Mouse (Mus musculus) liver, embryonic 16.5 days (tissue): ENCODE measurements around the gene 2200002J24Rik. TPM values are rescaled to one million over a fixed set of nuclear protein-coding genes. Genes with fewer than 3 reads are reported as not detected.

Experiments
- ATAC-seq: fragments of 200-750 bp; cut with Nextera tagmentation; 2 replicates; pipeline ENCODE4 v1.8.0; 2017; ENCODE audit warnings: low read depth, mild to moderate bottlenecking, moderate number of reproducible peaks, moderate library complexity
- H3K27ac ChIP-seq: fragments of 300-500 bp; sonication (generic); 2 replicates; pipeline ENCODE4 v1.5.1; 2014; ENCODE audit warnings: mild to moderate bottlenecking, low read length
- H3K27me3 ChIP-seq: fragments of 300-500 bp; sonication (generic); 2 replicates; pipeline ENCODE4 v1.6.1; 2014; ENCODE audit warnings: low read depth, low read length, mixed read lengths; ENCODE audit not compliant: control insufficient read depth, insufficient read depth
- H3K36me3 ChIP-seq: fragments of 300-500 bp; sonication (generic); 2 replicates; pipeline ENCODE4 v1.6.1; 2014; ENCODE audit warnings: mild to moderate bottlenecking; ENCODE audit not compliant: control insufficient read depth, insufficient read depth
- H3K4me1 ChIP-seq: fragments of 300-500 bp; sonication (generic); 2 replicates; pipeline ENCODE4 v1.6.1; 2014; ENCODE audit warnings: low read depth, low read length, mixed read lengths; ENCODE audit not compliant: control insufficient read depth
- H3K4me2 ChIP-seq: fragments of 300-500 bp; sonication (generic); 2 replicates; pipeline ENCODE4 v1.6.1; 2014; ENCODE audit warnings: low read depth, low read length, mixed read lengths
- H3K4me3 ChIP-seq: fragments of 300-500 bp; sonication (generic); 2 replicates; pipeline ENCODE4 v1.5.1; 2014; ENCODE audit warnings: low read depth, mild to moderate bottlenecking, low read length
- H3K9ac ChIP-seq: fragments of 300-500 bp; sonication (generic); 2 replicates; pipeline ENCODE4 v1.6.1; 2014; ENCODE audit warnings: low read depth, low read length
- H3K9me3 ChIP-seq: fragments of 300-500 bp; sonication (generic); replicated peaks from 2 replicates; pipeline ENCODE4 v1.6.1; 2016; ENCODE audit warnings: low read length; ENCODE audit not compliant: control insufficient read depth
- WGBS: fragments of 180-500 bp; shearing (Covaris S2); extraction: QIAGEN DNeasy Blood & Tissue Kit; methylation state at CpG from one replicate; pipeline ENCODE4 v1.1.7; 2014; ENCODE audit not compliant: insufficient replicate concordance; 5-methylcytosine and 5-hydroxymethylcytosine counted together
- polyA plus RNA-seq: library from polyadenylated mRNA; unstranded; fragments of >200 nt; fragmentation: Nextera tagmentation; extraction: Ambion mirVana; gene quantifications from 2 replicates; pipeline ENCODE4 v1.2.1, GENCODE M21; 2015

2200002J24Rik gene
- polyA plus RNA-seq, 1 experiment from 2014 or later: 0.90 TPM

GRCm38 (mm10) chr7:30683425-30683824 lies 15.3 kb upstream of the 2200002J24Rik start:
- Histone ChIP-seq H3K4me2 (no peak overlapping the region), H3K36me3 (no peaks in the 10 kb centered on the region), H3K9ac (no peak overlapping the region), H3K27ac (no peak overlapping the region), H3K9me3 (no peaks in the 10 kb centered on the region), H3K27me3 (no peaks in the 10 kb centered on the region), H3K4me3 (no peak overlapping the region), H3K4me1 (no peaks in the 10 kb centered on the region)
- WGBS: 16% methylated on average over 2 of the region's 2 CpGs
- no peak for ATAC-seq

- no peaks in the 10 kb centered on the region for H3K9me3 ChIP-seq
- no peak overlapping the region for H3K4me3 ChIP-seq
- no peak for ATAC-seq
- H3K27me3 ChIP-seq: no peaks in the 10 kb centered on the region
- H3K9ac ChIP-seq: no peak overlapping the region
- H3K4me2 ChIP-seq: no peak overlapping the region
- WGBS: 69% methylated on average over 6 of the region's 6 CpGs
- no peak overlapping the region for H3K27ac ChIP-seq
- H3K36me3 ChIP-seq: no peaks in the 10 kb centered on the region
- H3K4me1 ChIP-seq: no peaks in the 10 kb centered on the region
Measured at GRCm38 (mm10) chr7:30688325-30688724, 10.4 kb upstream of the 2200002J24Rik start.

- Histone ChIP-seq H3K36me3 (no peaks in the 10 kb centered on the region), H3K9me3 (no peaks in the 10 kb centered on the region), H3K4me1 (peaks cover 8% of the 10 kb centered on the region), H3K27me3 (no peaks in the 10 kb centered on the region), H3K9ac (no peak overlapping the region), H3K4me2 (no peak overlapping the region), H3K27ac (no peak overlapping the region), H3K4me3 (no peak overlapping the region)
- ATAC-seq: no peak
- 16% methylated on average over 5 of the region's 5 CpGs for WGBS
Measured at GRCm38 (mm10) chr7:30698101-30698500, 625 bp upstream of the 2200002J24Rik start.

DNA sequence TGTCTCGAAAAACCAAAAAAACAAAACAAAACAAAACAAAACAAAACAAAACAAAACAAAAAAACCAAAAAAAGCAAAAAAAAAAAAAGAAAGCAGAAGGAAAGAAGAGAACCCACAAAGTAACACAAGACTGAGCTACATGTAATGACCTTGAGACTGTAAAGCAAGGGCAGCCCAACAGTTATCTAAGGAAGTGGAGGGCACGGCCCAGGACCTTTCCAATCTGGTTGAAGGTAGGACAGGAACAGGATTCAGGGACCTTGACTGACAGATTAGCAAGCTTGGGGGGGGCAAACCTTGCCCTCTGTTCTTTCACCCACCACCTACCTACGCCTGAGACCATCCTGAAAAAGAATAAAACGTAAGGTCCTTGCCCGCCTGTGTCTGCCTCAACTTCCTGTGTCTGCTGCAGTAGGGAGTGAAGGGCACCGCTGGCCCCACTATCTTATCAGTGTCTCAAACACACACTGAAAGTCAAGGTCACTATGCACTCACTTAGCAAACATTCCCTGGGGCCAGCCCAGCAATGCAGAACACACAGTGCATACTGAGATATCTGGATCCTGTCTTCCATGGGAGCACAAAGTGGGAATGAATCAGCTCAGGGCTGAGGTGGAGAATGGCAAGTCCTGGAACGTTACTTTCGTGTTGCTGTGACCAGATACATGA lies 7.6 kb downstream of the 2200002J24Rik start:
- Histone ChIP-seq H3K9me3 (no peaks in the 10 kb centered on the region), H3K27ac (peak overlapping the region; percentile 51; the same call in 1 of the 2 replicates), H3K27me3 (no peaks in the 10 kb centered on the region), H3K4me3 (no peak overlapping the region), H3K4me1 (peaks cover 7% of the 10 kb centered on the region), H3K36me3 (no peaks in the 10 kb centered on the region), H3K9ac (0 out of 2 replicates have a peak overlapping the region, but pooled peaks have one; percentile 15), H3K4me2 (no peak overlapping the region; the same call in 1 of the 2 replicates)
- ATAC-seq: peak; percentile 87
- 26% methylated on average over 8 of the region's 8 CpGs for WGBS

- peaks cover 7% of the 10 kb centered on the region for H3K4me1 ChIP-seq
- H3K9ac ChIP-seq: no peak overlapping the region
- H3K27me3 ChIP-seq: no peaks in the 10 kb centered on the region
- H3K27ac ChIP-seq: no peak overlapping the region
- H3K4me2 ChIP-seq: no peak overlapping the region
- H3K9me3 ChIP-seq: no peaks in the 10 kb centered on the region
- WGBS: 84% methylated on average over 1 of the region's 1 CpGs
- no peaks in the 10 kb centered on the region for H3K36me3 ChIP-seq
- no peak overlapping the region for H3K4me3 ChIP-seq
- ATAC-seq: no peak
Measured at GRCm38 (mm10) chr7:30707441-30707840, 8.7 kb downstream of the 2200002J24Rik start.

- ATAC-seq: no peak
- Histone ChIP-seq H3K27me3 (peaks cover 14% of the 10 kb centered on the region; the same call in 1 of the 2 replicates), H3K4me3 (no peak within 1 kb of the TSS), H3K27ac (no peak within 1 kb of the TSS), H3K9ac (no peak within 1 kb of the TSS), H3K9me3 (no peaks in the 10 kb centered on the region), H3K4me1 (peaks cover 2% of the 10 kb centered on the region), H3K36me3 (no peaks in the 10 kb centered on the region), H3K4me2 (no peak within 1 kb of the TSS)
- 65% methylated on average over 3 of the region's 3 CpGs for WGBS
Measured at GRCm38 (mm10) chr7:30711942-30712341, 13.2 kb downstream of the 2200002J24Rik start, which contains the start of gene Atp4a. Atp4a (plus strand) TSS chr7:30712209.

DNA sequence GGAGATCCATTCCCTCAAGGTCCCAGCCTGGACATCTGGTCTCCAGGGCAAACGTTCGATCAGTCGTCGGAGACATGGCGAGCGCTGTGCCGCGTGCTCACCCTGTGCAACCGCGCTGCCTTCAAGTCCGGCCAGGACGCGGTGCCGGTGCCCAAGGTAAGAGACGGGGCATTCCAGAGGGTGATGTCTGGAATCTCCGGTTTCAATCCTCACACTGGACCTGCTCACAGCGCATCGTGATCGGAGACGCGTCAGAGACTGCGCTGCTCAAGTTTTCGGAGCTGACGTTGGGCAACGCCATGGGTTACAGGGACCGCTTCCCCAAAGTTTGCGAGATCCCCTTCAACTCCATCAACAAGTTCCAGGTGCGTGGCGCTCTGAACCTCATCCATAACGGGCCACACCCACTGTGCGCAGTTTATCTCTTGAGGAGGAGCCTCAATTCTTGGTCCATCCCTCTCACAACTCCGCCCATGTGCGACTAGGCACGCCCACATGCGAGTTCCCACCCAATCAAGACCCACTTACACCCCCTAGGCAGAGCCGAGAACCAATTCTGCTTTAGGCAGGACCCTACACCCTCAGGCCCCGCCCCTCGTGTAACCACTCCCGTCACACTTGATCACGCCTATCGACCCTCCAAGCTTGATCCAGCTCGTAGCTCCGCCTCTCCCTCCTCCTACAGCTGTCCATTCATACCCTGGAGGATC lies 18.4 kb downstream of the 2200002J24Rik start:
- H3K9me3 ChIP-seq: no peaks in the 10 kb centered on the region
- no peak overlapping the region for H3K27ac ChIP-seq
- WGBS: 3% methylated on average over 43 of the region's 43 CpGs
- H3K36me3 ChIP-seq: no peaks in the 10 kb centered on the region
- H3K4me1 ChIP-seq: peaks cover 13% of the 10 kb centered on the region
- peak; percentile 91 for ATAC-seq
- no peak overlapping the region for H3K9ac ChIP-seq
- H3K27me3 ChIP-seq: peaks cover 16% of the 10 kb centered on the region; the same call in 1 of the 2 replicates
- peak overlapping the region; percentile 47 for H3K4me3 ChIP-seq
- peak overlapping the region; percentile 70 for H3K4me2 ChIP-seq

DNA sequence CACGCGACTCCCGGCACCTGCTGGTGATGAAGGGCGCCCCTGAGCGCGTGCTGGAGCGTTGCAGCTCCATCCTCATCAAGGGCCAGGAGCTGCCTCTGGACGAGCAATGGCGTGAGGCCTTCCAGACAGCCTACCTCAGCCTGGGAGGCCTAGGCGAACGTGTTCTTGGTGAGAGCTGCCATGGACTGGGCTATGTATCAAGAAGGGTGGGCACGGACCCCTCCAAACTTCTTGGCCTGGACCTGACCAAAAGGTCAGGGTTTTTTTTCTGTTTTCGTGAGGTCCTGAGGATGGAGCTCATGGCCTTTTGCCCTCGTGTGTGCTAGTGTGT lies 19.0 kb downstream of the 2200002J24Rik start:
- Histone ChIP-seq H3K27ac (no peak overlapping the region), H3K9ac (no peak overlapping the region), H3K4me1 (peaks cover 13% of the 10 kb centered on the region), H3K4me2 (peak overlapping the region; percentile 70), H3K9me3 (no peaks in the 10 kb centered on the region), H3K4me3 (peak overlapping the region; percentile 47), H3K27me3 (peaks cover 16% of the 10 kb centered on the region; the same call in 1 of the 2 replicates), H3K36me3 (no peaks in the 10 kb centered on the region)
- no peak for ATAC-seq
- 12% methylated on average over 14 of the region's 14 CpGs for WGBS

GRCm38 (mm10) chr7:30719669-30720068 lies 20.9 kb downstream of the 2200002J24Rik start:
- ATAC-seq: peak; percentile 40
- H3K27ac ChIP-seq: no peak overlapping the region
- peaks cover 16% of the 10 kb centered on the region; the same call in 1 of the 2 replicates for H3K27me3 ChIP-seq
- H3K4me2 ChIP-seq: no peak overlapping the region
- 72% methylated on average over 5 of the region's 5 CpGs for WGBS
- no peak overlapping the region for H3K4me3 ChIP-seq
- H3K9me3 ChIP-seq: no peaks in the 10 kb centered on the region
- peaks cover 13% of the 10 kb centered on the region for H3K4me1 ChIP-seq
- H3K36me3 ChIP-seq: no peaks in the 10 kb centered on the region
- no peak overlapping the region for H3K9ac ChIP-seq
